ENCODE assay signal across 9 mouse cellular contexts in genomic region chr2:154916547-154916946, GRCm38 (mm10). TPM values are rescaled to one million over a fixed set of nuclear protein-coding genes. Genes with fewer than 3 reads are reported as not detected.
DNase-seq lines count a peak whose midpoint lies in the region; ATAC-seq lines count a peak whose summit lies in the region.
"Had no signal": no experiment of that assay in that cellular context is flagged by ENCODE, and none has a peak within 500 bp of the region (broad histone marks: within the 10 kb centered on the region; RNA-seq: fewer than 3 reads in every experiment).

No protein-coding gene starts in this region.

- ATAC-seq in neutrophil, adult 5-6 weeks (ENCODE audit: extremely low read depth, insufficient number of reproducible peaks, low FRiP score, poor library complexity, severe bottlenecking), result 0 out of 2 replicates have a peak, but pooled peaks have one; percentile 26
- ATAC-seq in intestine, embryonic 16.5 days, result no peak

- no peak overlapping the region for H3K9ac ChIP-seq in intestine, embryonic 16.5 days (ENCODE audit: low read depth, low read length)
- H3K9ac ChIP-seq: lung, embryonic 15.5 days had no signal

- DNase-seq in heart, adult 8-10 months (ENCODE audit: low spot score), result peak; percentile 16
- DNase-seq in heart, embryonic 10.5 days (ENCODE audit: low spot score), result no peak
- DNase-seq in A20 (ENCODE audit: low read depth, low spot score), result peak; percentile 40
- DNase-seq in ZHBTc4 (ENCODE audit: low read depth, low spot score), result peak; percentile 78
- DNase-seq in heart, postnatal 4 days, result peak; percentile 10
- DNase-seq in ovary, postnatal 14 days (ENCODE audit: low spot score), result no peak

- H3K4me2 ChIP-seq in intestine, embryonic 16.5 days (ENCODE audit: low read depth, low read length), result no peak overlapping the region

- H3K4me1 ChIP-seq in heart, embryonic 10.5 days, result no peaks in the 10 kb centered on the region
- H3K4me1 ChIP-seq in intestine, embryonic 16.5 days (ENCODE audit: control insufficient read depth, insufficient read depth, low read length), result 0 out of 2 replicates have a peak, but pooled peaks cover 2% of the 10 kb centered on the region

- H3K36me3 ChIP-seq in heart, embryonic 10.5 days, result no peaks in the 10 kb centered on the region
- H3K36me3 ChIP-seq in intestine, embryonic 16.5 days (ENCODE audit: control insufficient read depth, insufficient read depth, low read length), result no peaks in the 10 kb centered on the region
- H3K36me3 ChIP-seq: lung, embryonic 15.5 days had no signal

- WGBS in heart, embryonic 10.5 days, result 18% methylated on average over 2 of the region's 2 CpGs
- 28% methylated on average over 2 of the region's 2 CpGs for WGBS in intestine, embryonic 16.5 days

- no peak overlapping the region for H3K27ac ChIP-seq in heart, embryonic 10.5 days
- H3K27ac ChIP-seq in intestine, embryonic 16.5 days (ENCODE audit: low read length), result no peak overlapping the region
- H3K27ac ChIP-seq: lung, embryonic 15.5 days had no signal

- no peaks in the 10 kb centered on the region for H3K9me3 ChIP-seq in heart, embryonic 10.5 days
- no peaks in the 10 kb centered on the region for H3K9me3 ChIP-seq in intestine, embryonic 16.5 days (ENCODE audit: control insufficient read depth, low read length)
- H3K9me3 ChIP-seq: lung, embryonic 15.5 days had no signal

- peaks cover 5% of the 10 kb centered on the region; the same call in 1 of the 2 replicates for H3K27me3 ChIP-seq in heart, embryonic 10.5 days (ENCODE audit: insufficient read depth, poor library complexity, severe bottlenecking)
- H3K27me3 ChIP-seq in intestine, embryonic 16.5 days (replicated peaks; ENCODE audit: control insufficient read depth, insufficient read depth, low read length), result no peaks in the 10 kb centered on the region
- H3K27me3 ChIP-seq: lung, embryonic 15.5 days had no signal

- no peak overlapping the region for H3K4me3 ChIP-seq in heart, embryonic 10.5 days
- H3K4me3 ChIP-seq in intestine, embryonic 16.5 days (ENCODE audit: low read length), result no peak overlapping the region
- H3K4me3 ChIP-seq: lung, embryonic 15.5 days had no signal

RNA-seq across cellular contexts. Expression of gene Eif2s2, which starts 23.8 kb away (rescaled TPM):
- total RNA-seq in heart, adult 8-10 months (2022), result 10 to 100 TPM; 54.7 to 61.0 (median 55.7) TPM
- 81.0 and 84.0 TPM in 2 replicates for polyA plus RNA-seq in heart, embryonic 10.5 days (2016; fragmentation: Nextera tagmentation; extraction: Ambion mirVana)
- 10 to 100 TPM; 84.1 to 86.4 TPM for total RNA-seq in heart, postnatal 4 days (2021)
- total RNA-seq in neutrophil, adult 5-6 weeks (2017), result 71.1 and 75.9 TPM in 2 replicates
- 73.5 and 76.6 TPM in 2 replicates for polyA plus RNA-seq in intestine, embryonic 16.5 days (2015; fragmentation: Nextera tagmentation; extraction: Ambion mirVana)

Comparison
In these comparisons a context has a peak if more than half of its experiments do, and no peak if none do; other contexts are left out.
1. DNase-seq: peak in heart, adult 8-10 months (single experiment), A20 (single experiment), ZHBTc4 (single experiment) and heart, postnatal 4 days (single experiment); none in heart, embryonic 10.5 days (single experiment) and ovary, postnatal 14 days (single experiment).